Mouse (Mus musculus) adrenal gland, adult (tissue): Measurements from ENCODE around the gene Sycp2.

Experiments
- DNase-seq, 2 experiments: peaks; one replicate each; pipeline ENCODE4 v3.0.0; 2022 to 2023; ENCODE audit warnings: low spot score in 1 of 2; ENCODE audit not compliant: inconsistent age in 2 of 2

The Sycp2 gene

DNA sequence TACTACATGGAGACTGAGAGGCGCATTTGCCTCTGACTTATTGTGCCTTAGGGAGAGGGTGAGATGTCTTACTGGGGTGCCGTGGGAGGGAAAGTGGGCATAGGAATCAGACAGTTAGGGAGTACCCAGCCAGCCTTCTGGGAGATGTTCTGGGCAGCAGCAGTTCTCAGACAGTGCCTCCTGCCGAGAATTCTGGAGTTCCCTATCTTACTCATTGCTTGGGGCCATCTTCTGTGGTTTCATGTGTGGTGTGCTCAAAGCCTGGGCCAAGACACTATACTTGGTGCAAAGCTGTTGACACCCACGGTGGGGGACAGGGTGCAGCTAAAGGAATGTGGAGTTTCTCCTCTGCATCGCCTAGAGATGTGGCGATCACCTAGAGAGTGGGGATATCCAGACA, 102.8 kb downstream of the Sycp2 start:
- no peak for DNase-seq

DNA sequence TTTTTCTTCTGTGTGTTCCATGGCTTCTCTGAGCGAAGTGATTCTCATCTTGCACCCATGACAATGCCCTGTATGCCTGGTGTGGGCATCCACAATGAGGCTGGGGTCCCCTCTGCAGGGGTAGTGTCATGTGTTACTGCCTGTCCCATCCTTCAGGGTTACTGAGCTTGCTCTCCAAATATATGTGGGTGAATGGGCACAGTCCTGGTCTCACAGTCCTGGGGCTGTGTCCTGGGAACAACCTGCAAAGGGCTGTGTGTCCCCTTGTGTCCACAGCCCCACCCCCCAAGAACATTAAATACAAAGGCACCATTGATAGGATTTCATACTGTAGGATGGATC, 103.3 kb downstream of the Sycp2 start:
- no peak for DNase-seq

DNA sequence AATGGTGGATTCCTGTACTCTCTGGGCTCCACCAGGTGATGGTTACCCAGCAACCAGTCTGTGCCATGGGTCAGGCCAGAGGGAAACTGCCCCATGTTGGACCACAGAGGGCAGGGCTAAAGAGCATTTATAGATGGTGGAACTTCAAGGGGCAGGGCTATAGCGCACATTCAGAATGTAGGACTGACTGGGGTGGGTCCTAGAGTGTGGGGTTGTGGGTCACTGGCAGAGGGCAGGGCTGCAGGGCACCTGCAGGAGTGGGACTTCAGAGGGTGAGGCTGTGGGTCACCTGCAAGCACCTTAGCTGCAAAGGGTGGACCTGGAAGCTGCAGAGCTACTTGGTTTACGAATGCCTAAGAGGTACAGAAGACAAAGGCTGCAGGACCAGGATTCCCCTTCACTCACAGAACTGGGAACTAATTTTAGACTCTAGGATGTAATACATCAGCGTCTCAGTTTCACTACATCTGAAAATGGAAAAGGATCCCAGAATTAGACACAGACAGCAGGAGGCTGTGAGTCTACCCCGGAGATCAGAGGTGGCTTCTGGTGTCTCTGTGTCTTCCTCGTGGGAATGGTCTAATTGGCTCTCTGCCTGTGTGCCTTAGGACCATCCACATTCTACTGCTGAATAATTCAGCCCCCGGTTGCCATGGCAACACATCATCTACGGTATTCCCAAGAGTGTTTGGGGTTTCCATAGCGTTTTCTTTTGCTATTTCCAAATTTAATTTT, 103.9 kb downstream of the Sycp2 start:
- DNase-seq, result no peak
